Mouse (Mus musculus): Measurements from ENCODE around the gene 4930502E18Rik. TPM values are rescaled to one million over a fixed set of nuclear protein-coding genes. Genes with fewer than 3 reads are reported as not detected.
"Not testable (repeated sequence)": the region's sequence is repeated elsewhere in the genome, so short reads cannot be mapped to it uniquely, and the experiment has no call there.

Gene 4930502E18Rik
- polyA plus RNA-seq (2015; fragmentation: Nextera tagmentation; extraction: Ambion mirVana): 0.11 and 0.28 TPM in 2 replicates

DNA sequence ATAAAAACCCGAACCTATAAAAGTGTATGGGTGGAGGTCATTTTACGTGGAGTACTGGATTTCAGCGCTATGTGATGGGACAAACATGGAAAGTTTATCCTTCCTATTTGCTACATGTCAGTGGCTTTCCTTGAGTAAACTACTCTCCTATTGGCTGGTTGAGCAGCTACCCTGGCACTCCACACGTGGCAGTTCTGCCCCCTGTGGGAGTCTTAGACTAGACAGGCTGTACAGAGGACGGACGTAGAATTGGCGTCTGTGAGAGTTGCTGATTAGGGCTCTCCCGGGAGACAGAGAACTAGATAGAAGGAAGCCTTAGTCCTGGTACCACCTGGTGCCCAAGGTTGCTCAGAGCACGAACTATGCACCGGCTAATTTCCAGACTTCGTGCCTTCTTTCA, at the start of gene 4930502E18Rik:
Gene 4930502E18Rik (plus strand): TSS at position 231 of the 400 bp plus-strand sequence.
- Histone ChIP-seq H3K4me1 (ENCODE audit: control insufficient read depth, insufficient read depth, low read depth, low read length) (no peaks in the 10 kb centered on the region), H3K9ac (ENCODE audit: low read depth, low read length) (no peak within 1 kb of the TSS), H3K27me3 (replicated peaks; ENCODE audit: control insufficient read depth, insufficient read depth, low read length) (no peaks in the 10 kb centered on the region), H3K4me2 (ENCODE audit: low read length) (no peak within 1 kb of the TSS), H3K27ac (ENCODE audit: low read depth, low read length) (no peak within 1 kb of the TSS), H3K9me3 (ENCODE audit: control insufficient read depth, low read length) (no peaks in the 10 kb centered on the region), H3K4me3 (ENCODE audit: low read length) (no peak within 1 kb of the TSS), H3K36me3 (ENCODE audit: control insufficient read depth, insufficient read depth, low read length) (no peaks in the 10 kb centered on the region)
- no peak for ATAC-seq
- 77% methylated on average over 11 of the region's 11 CpGs for WGBS

DNA sequence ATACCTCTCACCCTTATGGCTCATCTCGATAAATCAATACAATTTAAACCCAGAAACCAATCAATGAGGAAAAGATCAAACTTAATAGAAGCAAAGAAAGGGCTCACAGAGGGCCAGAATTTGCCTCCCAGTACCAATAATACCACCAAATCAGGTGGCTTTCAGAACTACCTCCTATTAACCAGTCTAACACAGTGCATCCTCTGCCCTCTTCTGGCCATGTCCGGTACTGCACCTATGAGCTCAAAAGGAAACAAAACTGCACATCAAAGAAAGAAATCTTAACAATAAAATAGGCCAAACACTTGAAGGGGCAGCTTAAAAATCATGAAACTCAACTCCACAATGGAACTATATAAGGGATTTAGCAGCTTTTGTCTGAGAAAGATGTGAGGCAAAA, 47.7 kb upstream of the 4930502E18Rik start:
- WGBS: 0% methylated on average over 1 of the region's 2 CpGs
- H3K9ac ChIP-seq (ENCODE audit: low read depth, low read length): not testable (repeated sequence)

DNA sequence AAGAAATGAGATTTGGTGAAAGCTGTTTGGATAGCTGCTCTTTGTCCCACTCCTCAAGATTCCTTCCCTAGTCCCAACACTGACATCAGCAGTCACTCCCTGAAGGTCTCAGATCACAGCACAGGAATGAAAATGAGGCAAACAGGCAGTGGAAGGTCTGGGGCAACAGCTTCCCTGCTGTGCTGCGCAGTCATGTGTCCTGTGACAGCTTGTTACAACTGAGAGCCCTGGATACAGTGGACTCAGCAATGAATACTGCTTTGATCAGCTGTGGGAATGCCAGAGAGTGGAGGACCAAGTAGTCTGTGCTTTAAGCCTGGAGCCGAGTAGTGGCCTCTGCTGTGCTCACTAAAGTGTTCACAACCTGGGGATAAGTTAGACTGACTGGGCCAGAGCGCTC, 42.0 kb upstream of the 4930502E18Rik start:
- not testable (repeated sequence) for ATAC-seq
- 60% methylated on average over 1 of the region's 3 CpGs for WGBS

More for the DNA sequence above, 47.7 kb upstream of the 4930502E18Rik start:
- not testable (repeated sequence) for H3K36me3 ChIP-seq (ENCODE audit: control insufficient read depth, insufficient read depth, low read length); H3K4me1 ChIP-seq (ENCODE audit: control insufficient read depth, insufficient read depth, low read depth, low read length); H3K9me3 ChIP-seq (ENCODE audit: control insufficient read depth, low read length); H3K27ac ChIP-seq (ENCODE audit: low read depth, low read length); H3K4me2 ChIP-seq (ENCODE audit: low read length); H3K27me3 ChIP-seq (replicated peaks; ENCODE audit: control insufficient read depth, insufficient read depth, low read length); H3K4me3 ChIP-seq (ENCODE audit: low read length)
- ATAC-seq: 0 out of 2 replicates have a peak, but pooled peaks have one; percentile 45

DNA sequence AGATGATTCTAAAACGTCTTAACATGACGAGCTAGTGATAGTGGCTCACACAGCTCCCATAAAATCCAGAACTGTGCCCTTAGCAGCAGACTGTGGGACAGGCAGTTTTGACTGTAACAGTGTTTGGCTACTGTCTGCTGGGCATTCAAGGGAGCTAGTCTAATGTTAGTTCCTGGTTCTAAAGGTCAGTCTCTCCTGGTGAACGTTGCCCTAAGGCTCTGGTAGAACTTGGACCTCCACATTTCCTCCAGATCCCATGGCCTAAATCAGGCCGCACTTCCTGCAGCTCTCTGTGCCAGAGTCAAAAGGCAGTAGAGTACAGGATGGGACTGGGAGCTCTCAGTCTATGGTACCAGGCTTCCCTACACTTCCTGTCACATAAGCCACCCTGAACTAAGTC, 40.0 kb upstream of the 4930502E18Rik start:
- not testable (repeated sequence) for H3K27ac ChIP-seq (ENCODE audit: low read depth, low read length); H3K4me3 ChIP-seq (ENCODE audit: low read length); H3K4me2 ChIP-seq (ENCODE audit: low read length); ATAC-seq; H3K4me1 ChIP-seq (ENCODE audit: control insufficient read depth, insufficient read depth, low read depth, low read length); H3K9ac ChIP-seq (ENCODE audit: low read depth, low read length); H3K9me3 ChIP-seq (ENCODE audit: control insufficient read depth, low read length); H3K36me3 ChIP-seq (ENCODE audit: control insufficient read depth, insufficient read depth, low read length); H3K27me3 ChIP-seq (replicated peaks; ENCODE audit: control insufficient read depth, insufficient read depth, low read length)
- 83% methylated on average over 2 of the region's 4 CpGs for WGBS

More for the DNA sequence above, 42.0 kb upstream of the 4930502E18Rik start:
- not testable (repeated sequence) for H3K36me3 ChIP-seq (ENCODE audit: control insufficient read depth, insufficient read depth, low read length); H3K4me3 ChIP-seq (ENCODE audit: low read length); H3K9ac ChIP-seq (ENCODE audit: low read depth, low read length); H3K27me3 ChIP-seq (replicated peaks; ENCODE audit: control insufficient read depth, insufficient read depth, low read length); H3K4me2 ChIP-seq (ENCODE audit: low read length); H3K9me3 ChIP-seq (ENCODE audit: control insufficient read depth, low read length); H3K4me1 ChIP-seq (ENCODE audit: control insufficient read depth, insufficient read depth, low read depth, low read length); H3K27ac ChIP-seq (ENCODE audit: low read depth, low read length)

DNA sequence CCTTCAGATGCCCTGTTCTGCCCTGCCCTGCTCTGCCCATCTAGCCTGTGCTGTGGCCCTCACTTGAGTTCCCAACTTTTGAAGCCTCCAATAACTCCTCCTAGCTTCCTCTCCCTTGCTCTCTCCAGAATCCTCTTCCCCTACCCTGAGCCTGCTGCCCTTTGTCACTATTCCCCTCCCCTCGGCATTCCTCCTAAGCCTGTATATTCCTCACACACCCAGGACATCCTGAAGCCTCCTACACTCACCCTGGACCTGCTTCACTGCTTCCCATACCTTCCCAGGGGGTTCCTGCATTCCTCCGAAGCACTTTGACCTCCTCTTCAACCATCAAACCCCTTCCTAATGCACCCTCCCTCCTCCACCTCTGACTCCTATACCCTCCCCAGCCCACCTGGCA, 32.6 kb upstream of the 4930502E18Rik start:
- Histone ChIP-seq H3K36me3 (ENCODE audit: control insufficient read depth, insufficient read depth, low read length) (no peaks in the 10 kb centered on the region), H3K4me1 (ENCODE audit: control insufficient read depth, insufficient read depth, low read depth, low read length) (no peaks in the 10 kb centered on the region), H3K9me3 (ENCODE audit: control insufficient read depth, low read length) (no peaks in the 10 kb centered on the region), H3K9ac (ENCODE audit: low read depth, low read length) (no peak overlapping the region), H3K27me3 (replicated peaks; ENCODE audit: control insufficient read depth, insufficient read depth, low read length) (no peaks in the 10 kb centered on the region), H3K4me2 (ENCODE audit: low read length) (no peak overlapping the region), H3K4me3 (ENCODE audit: low read length) (no peak overlapping the region), H3K27ac (ENCODE audit: low read depth, low read length) (no peak overlapping the region)
- no peak for ATAC-seq
- 58% methylated on average over 2 of the region's 2 CpGs for WGBS

DNA sequence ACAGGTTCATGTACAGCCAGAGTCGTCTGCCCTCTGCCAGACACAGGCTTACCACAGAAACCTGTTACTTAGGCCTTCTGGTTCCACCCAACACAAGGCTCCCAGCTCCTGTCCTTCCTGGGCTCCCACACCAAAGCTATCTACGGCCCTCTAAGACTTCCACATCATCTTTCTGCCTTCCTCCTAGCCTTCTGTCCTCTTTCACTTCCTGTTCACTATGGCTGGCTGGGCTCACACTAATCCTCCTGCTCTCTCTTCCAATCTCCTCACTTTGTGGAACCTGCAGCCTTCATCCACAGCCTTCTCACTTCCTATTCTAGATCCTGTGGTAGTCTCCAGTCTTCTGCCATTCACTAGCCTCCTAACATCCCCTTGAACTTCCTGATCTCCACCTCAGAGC, 31.5 kb upstream of the 4930502E18Rik start:
- Histone ChIP-seq H3K4me3 (ENCODE audit: low read length) (no peak overlapping the region), H3K27me3 (replicated peaks; ENCODE audit: control insufficient read depth, insufficient read depth, low read length) (no peaks in the 10 kb centered on the region), H3K9ac (ENCODE audit: low read depth, low read length) (no peak overlapping the region), H3K4me1 (ENCODE audit: control insufficient read depth, insufficient read depth, low read depth, low read length) (no peaks in the 10 kb centered on the region), H3K36me3 (ENCODE audit: control insufficient read depth, insufficient read depth, low read length) (no peaks in the 10 kb centered on the region), H3K9me3 (ENCODE audit: control insufficient read depth, low read length) (no peaks in the 10 kb centered on the region), H3K27ac (ENCODE audit: low read depth, low read length) (no peak overlapping the region), H3K4me2 (ENCODE audit: low read length) (no peak overlapping the region)
- no peak for ATAC-seq
- 79% methylated on average over 2 of the region's 2 CpGs for WGBS

DNA sequence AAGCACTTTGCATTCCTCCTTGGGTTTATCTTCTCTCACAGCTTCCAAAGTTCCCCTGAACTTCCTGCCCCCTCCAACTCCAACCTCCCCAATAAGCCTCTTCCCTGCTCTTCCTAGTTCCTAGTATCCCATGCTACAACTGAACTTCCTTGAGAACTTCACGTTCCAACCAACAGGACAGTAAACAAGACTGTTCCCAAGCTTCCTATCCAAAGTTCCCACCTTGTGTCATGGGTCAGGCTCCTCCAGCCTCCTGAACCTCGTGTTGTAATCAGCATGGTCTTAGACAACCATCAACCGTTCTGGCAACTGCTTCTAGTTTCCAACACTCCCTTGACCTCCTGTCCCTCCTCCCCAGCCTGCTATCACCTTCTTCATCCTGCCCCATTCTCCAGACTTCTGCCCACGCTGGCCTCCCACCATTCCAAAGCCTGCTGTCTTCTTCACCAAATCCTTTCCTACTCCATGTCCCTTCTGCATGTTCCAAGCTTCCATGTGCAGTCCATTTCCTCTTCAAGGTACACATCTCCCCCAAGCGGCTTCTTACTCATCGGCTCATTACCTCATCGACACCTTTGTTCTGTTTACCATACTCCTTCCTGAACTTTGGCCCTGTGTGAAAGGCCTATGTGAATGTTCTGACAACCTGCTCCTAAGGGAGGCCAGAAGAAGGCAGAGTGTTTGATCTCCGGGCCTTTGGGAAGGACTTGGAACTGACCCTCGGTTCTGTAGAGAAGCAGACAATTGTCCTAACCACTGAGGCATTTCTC, 30.4 kb upstream of the 4930502E18Rik start:
- no peak for ATAC-seq

DNA sequence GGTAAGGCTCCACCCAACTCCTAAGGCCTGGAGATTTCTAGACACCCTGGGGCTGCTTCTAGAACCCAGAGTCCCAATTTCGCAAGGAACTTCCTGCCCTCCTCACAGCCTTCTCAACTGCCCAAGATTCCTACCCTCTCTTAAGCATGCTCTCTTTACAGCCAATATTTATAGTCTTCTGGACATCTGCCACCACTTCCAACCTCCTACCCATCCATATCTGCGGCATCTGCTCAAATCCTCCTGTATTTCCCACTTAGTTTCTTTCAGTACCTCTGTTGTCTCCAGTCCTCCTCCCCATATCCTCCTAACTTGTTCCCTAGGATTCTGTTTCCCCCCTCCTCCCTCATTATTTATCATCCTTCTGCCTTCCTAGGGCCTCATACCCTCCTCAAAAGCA, 25.4 kb upstream of the 4930502E18Rik start:
- Histone ChIP-seq H3K27me3 (replicated peaks; ENCODE audit: control insufficient read depth, insufficient read depth, low read length) (no peaks in the 10 kb centered on the region), H3K4me1 (ENCODE audit: control insufficient read depth, insufficient read depth, low read depth, low read length) (no peaks in the 10 kb centered on the region), H3K9ac (ENCODE audit: low read depth, low read length) (no peak overlapping the region), H3K4me3 (ENCODE audit: low read length) (no peak overlapping the region), H3K4me2 (ENCODE audit: low read length) (no peak overlapping the region), H3K27ac (ENCODE audit: low read depth, low read length) (no peak overlapping the region), H3K9me3 (ENCODE audit: control insufficient read depth, low read length) (no peaks in the 10 kb centered on the region), H3K36me3 (ENCODE audit: control insufficient read depth, insufficient read depth, low read length) (no peaks in the 10 kb centered on the region)
- WGBS: 96% methylated on average over 2 of the region's 2 CpGs
- ATAC-seq: no peak

More for the DNA sequence above, 30.4 kb upstream of the 4930502E18Rik start:
- H3K4me2 ChIP-seq (ENCODE audit: low read length): no peak overlapping the region
- no peak overlapping the region for H3K27ac ChIP-seq (ENCODE audit: low read depth, low read length)
- H3K36me3 ChIP-seq (ENCODE audit: control insufficient read depth, insufficient read depth, low read length): no peaks in the 10 kb centered on the region
- H3K9me3 ChIP-seq (ENCODE audit: control insufficient read depth, low read length): no peaks in the 10 kb centered on the region
- 84% methylated on average over 9 of the region's 9 CpGs for WGBS
- H3K9ac ChIP-seq (ENCODE audit: low read depth, low read length): no peak overlapping the region
- no peaks in the 10 kb centered on the region for H3K4me1 ChIP-seq (ENCODE audit: control insufficient read depth, insufficient read depth, low read depth, low read length)
- H3K27me3 ChIP-seq (replicated peaks; ENCODE audit: control insufficient read depth, insufficient read depth, low read length): no peaks in the 10 kb centered on the region
- H3K4me3 ChIP-seq (ENCODE audit: low read length): no peak overlapping the region

DNA sequence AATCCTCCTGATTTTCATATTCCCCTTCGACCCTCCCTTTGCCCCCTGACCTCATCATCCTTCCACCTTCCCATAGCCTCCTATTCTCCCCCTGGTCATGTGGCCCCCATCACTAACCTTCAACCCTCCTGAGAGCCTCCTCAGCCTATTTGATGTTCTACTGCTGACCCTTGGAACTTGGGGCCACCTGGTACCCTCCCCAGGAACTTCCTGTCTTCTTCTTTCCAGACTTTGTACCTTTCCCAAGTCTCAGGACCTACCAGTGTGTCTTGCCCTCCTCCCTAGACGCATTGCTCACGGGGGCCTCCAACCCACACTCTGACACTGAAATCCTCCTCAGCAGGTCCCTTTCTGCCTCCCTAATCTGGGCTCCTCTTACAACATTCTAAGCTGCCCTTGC, 22.0 kb upstream of the 4930502E18Rik start:
- ATAC-seq: no peak
- H3K9ac ChIP-seq (ENCODE audit: low read depth, low read length): no peak overlapping the region
- 77% methylated on average over 3 of the region's 3 CpGs for WGBS
- H3K4me3 ChIP-seq (ENCODE audit: low read length): no peak overlapping the region
- no peaks in the 10 kb centered on the region for H3K27me3 ChIP-seq (replicated peaks; ENCODE audit: control insufficient read depth, insufficient read depth, low read length)
- no peak overlapping the region for H3K27ac ChIP-seq (ENCODE audit: low read depth, low read length)
- H3K4me2 ChIP-seq (ENCODE audit: low read length): no peak overlapping the region
- no peaks in the 10 kb centered on the region for H3K9me3 ChIP-seq (ENCODE audit: control insufficient read depth, low read length)
- H3K36me3 ChIP-seq (ENCODE audit: control insufficient read depth, insufficient read depth, low read length): no peaks in the 10 kb centered on the region
- H3K4me1 ChIP-seq (ENCODE audit: control insufficient read depth, insufficient read depth, low read depth, low read length): no peaks in the 10 kb centered on the region
